Mouse (Mus musculus): ENCODE results near the gene Dolpp1. TPM values are rescaled to one million over a fixed set of nuclear protein-coding genes. Genes with fewer than 3 reads are reported as not detected.

The Dolpp1 gene
- polyA plus RNA-seq, 1 experiment from 2014 or later: 26.1 TPM

DNA sequence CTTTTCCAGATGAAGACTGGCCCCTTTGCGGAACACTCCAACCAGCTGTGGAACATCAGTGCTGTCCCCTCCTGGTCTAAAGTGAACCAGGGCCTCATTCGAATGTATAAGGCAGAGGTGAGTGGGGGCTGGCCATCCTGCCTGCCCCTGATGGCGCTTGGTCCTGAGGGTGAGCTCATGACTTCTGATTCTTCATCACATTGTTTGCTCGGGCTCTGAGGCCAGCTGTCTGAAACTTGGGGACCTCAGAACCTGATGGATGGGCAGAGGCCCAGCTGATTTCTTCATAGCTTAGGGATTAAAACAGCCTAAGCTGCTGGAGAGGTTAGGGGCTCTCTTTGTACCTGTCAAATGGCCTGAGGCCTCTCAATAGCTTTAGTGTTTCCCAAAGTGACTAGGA lies 51.2 kb downstream of the Dolpp1 start:
- Histone ChIP-seq H3K4me3 (ENCODE audit: low read depth, low read length) (no peak overlapping the region), H3K4me1 (ENCODE audit: insufficient read depth, low read depth, low read length) (peaks cover 42% of the 10 kb centered on the region), H3K9ac (replicated peaks; ENCODE audit: low read depth) (no peak overlapping the region), H3K27me3 (replicated peaks; ENCODE audit: insufficient read depth, low read length) (no peaks in the 10 kb centered on the region), H3K9me3 (ENCODE audit: low read length) (no peaks in the 10 kb centered on the region), H3K4me2 (replicated peaks; ENCODE audit: low read depth, low read length) (peak overlapping the region; percentile 63; the same call in 1 of the 2 replicates), H3K27ac (ENCODE audit: low read length) (peak overlapping the region; percentile 98), H3K36me3 (ENCODE audit: insufficient read depth, low read length) (peaks cover 24% of the 10 kb centered on the region)
- WGBS: 36% methylated on average over 4 of the region's 4 CpGs
- TF ChIP-seq CTCF (IDR thresholded peaks at IDR 0.05) (no peak), EP300 (IDR thresholded peaks at IDR 0.05) (no peak)
- no peak for ATAC-seq
- DNase-seq (ENCODE audit: low spot score): no peak

DNA sequence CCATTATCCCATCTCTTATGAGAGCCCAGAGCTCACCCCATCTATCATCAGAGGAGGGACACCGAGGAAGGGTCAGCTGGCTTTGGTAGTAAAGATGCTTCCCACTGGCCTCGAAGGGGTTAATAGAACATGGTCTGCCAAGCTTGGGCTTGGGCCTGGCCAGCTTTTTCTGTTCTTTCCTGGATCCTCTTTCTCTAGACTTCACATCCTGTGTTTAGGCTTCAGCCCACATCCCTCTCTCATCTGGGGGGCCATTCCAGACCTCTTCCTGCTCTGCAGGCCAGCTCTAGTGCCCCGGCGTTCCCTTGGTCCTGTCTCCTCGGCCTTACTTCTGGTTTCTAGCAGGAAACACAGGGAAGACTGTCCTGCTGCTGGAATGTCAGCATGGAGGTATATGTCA lies 52.0 kb downstream of the Dolpp1 start:
- no peak overlapping the region for H3K9ac ChIP-seq (replicated peaks; ENCODE audit: low read depth)
- peaks cover 42% of the 10 kb centered on the region for H3K4me1 ChIP-seq (ENCODE audit: insufficient read depth, low read depth, low read length)
- H3K27ac ChIP-seq (ENCODE audit: low read length): peak overlapping the region; percentile 98
- no peak overlapping the region for H3K4me3 ChIP-seq (ENCODE audit: low read depth, low read length)
- ATAC-seq (no peak), DNase-seq (ENCODE audit: low spot score) (peak; percentile 48)
- no peak for TF ChIP-seq EP300 (IDR thresholded peaks at IDR 0.05)
- no peak for TF ChIP-seq CTCF (IDR thresholded peaks at IDR 0.05)
- H3K36me3 ChIP-seq (ENCODE audit: insufficient read depth, low read length): peaks cover 20% of the 10 kb centered on the region
- H3K4me2 ChIP-seq (replicated peaks; ENCODE audit: low read depth, low read length): no peak overlapping the region
- WGBS: 43% methylated on average over 5 of the region's 5 CpGs
- H3K9me3 ChIP-seq (ENCODE audit: low read length): no peaks in the 10 kb centered on the region
- no peaks in the 10 kb centered on the region for H3K27me3 ChIP-seq (replicated peaks; ENCODE audit: insufficient read depth, low read length)

DNA sequence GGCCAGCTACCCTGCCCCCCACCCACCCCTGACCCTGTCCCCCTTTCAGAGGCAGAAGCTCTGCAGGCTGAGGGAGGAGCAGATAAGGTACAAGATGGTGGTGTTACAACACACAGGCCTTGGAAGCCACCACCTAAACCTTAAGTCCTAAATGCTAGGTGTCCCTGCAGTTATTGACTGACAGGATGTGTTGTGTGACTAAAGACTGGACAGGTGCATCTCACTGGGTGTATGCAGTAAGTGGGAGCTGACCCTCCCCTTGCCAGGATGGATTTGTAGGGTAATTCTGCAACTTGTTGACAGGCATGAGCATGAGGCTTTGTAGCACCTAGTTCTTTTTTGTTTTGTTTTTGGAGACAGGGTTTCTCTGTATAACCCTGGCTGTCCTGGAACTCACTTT lies 52.4 kb downstream of the Dolpp1 start:
- Histone ChIP-seq H3K9me3 (ENCODE audit: low read length) (no peaks in the 10 kb centered on the region), H3K27ac (ENCODE audit: low read length) (peak overlapping the region; percentile 98), H3K27me3 (replicated peaks; ENCODE audit: insufficient read depth, low read length) (no peaks in the 10 kb centered on the region), H3K4me2 (replicated peaks; ENCODE audit: low read depth, low read length) (no peak overlapping the region), H3K4me1 (ENCODE audit: insufficient read depth, low read depth, low read length) (peaks cover 42% of the 10 kb centered on the region), H3K9ac (replicated peaks; ENCODE audit: low read depth) (no peak overlapping the region), H3K4me3 (ENCODE audit: low read depth, low read length) (no peak overlapping the region), H3K36me3 (ENCODE audit: insufficient read depth, low read length) (peaks cover 20% of the 10 kb centered on the region; the same call in 1 of the 2 replicates)
- no peak for TF ChIP-seq CTCF (IDR thresholded peaks at IDR 0.05)
- no peak for TF ChIP-seq EP300 (IDR thresholded peaks at IDR 0.05)
- DNase-seq (ENCODE audit: low spot score): no peak
- ATAC-seq: no peak

DNA sequence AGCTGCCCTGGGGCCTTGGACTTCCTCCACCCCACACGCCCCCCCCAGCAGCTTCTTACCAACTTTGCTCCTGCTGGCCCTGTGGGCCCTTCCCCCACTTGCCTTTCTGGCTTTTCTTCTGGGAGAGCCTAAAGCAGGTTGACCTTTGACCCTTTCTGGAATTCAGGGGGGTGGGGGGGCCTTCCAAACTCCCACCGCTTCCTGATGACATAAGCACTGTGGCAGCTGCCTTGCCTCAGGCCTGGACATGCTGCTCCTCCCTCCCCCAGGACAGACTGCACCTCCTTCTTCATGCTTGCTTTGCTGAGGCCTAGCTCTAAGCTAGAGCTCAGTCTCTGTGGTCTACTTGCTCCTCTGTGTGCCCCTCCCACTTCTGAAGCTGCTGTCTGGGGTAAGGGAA lies 53.3 kb downstream of the Dolpp1 start:
- DNase-seq (ENCODE audit: low spot score) (peak; percentile 73), ATAC-seq (no peak; the same call in 1 of the 2 replicates)
- peaks cover 22% of the 10 kb centered on the region; the same call in 1 of the 2 replicates for H3K36me3 ChIP-seq (ENCODE audit: insufficient read depth, low read length)

DNA sequence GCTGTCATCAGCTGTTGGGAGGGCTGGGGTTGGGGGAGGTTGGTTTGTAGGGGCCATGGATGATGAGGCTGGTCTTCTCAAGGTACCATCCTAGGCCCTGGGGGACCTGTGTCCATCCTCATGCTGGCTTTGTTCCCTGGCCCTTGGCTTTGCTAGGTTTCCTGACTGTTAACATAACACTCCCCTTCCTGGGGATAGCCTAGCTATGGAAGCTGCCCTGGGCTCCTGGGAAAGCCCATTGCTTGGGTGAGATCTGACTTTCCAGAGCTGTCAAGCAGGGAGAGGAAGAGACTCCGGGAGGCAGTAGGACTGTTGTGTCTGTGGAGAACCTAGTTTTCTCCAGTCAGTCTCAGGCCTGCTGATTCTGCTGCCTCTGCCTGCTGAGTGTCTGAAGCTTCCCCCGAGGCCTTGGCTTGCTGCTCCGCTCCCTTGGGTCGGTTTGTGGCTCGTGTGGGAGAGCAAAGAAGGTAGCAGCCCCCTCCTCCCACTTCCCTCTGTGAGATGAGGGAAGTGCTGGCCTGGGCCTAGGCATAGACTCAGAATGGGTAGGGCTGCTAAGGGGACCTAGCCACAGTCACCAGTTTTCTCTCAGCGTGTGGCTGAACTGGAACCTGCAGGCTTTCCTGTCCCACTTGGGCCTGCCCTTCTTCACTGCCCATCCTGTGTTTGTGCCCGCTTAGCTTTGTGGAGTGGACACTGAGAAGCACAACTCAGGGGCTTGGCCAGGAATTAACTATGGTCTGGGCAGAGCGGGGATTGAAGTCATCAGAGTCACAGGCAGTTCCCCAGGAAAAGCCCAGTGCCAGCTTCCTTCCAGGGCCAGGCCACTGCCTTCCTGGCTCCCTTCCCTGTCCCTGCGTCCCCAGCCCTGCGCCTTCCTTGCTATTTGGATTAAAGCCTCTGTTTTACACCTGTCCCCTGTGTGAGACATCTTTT lies 55.1 kb downstream of the Dolpp1 start:
- WGBS: 59% methylated on average over 10 of the region's 10 CpGs
- Histone ChIP-seq H3K4me3 (ENCODE audit: low read depth, low read length) (no peak overlapping the region), H3K27ac (ENCODE audit: low read length) (peak overlapping the region; percentile 86), H3K9me3 (ENCODE audit: low read length) (no peaks in the 10 kb centered on the region), H3K9ac (replicated peaks; ENCODE audit: low read depth) (no peak overlapping the region), H3K4me2 (replicated peaks; ENCODE audit: low read depth, low read length) (no peak overlapping the region), H3K4me1 (ENCODE audit: insufficient read depth, low read depth, low read length) (peaks cover 35% of the 10 kb centered on the region), H3K36me3 (ENCODE audit: insufficient read depth, low read length) (peaks cover 22% of the 10 kb centered on the region; the same call in 1 of the 2 replicates), H3K27me3 (replicated peaks; ENCODE audit: insufficient read depth, low read length) (no peaks in the 10 kb centered on the region)
- DNase-seq (ENCODE audit: low spot score) (peak; percentile 63), ATAC-seq (peak; percentile 72)
- TF ChIP-seq CTCF (IDR thresholded peaks at IDR 0.05) (no peak), EP300 (IDR thresholded peaks at IDR 0.05) (no peak)

More for the DNA sequence above, 53.3 kb downstream of the Dolpp1 start:
- Histone ChIP-seq H3K4me3 (ENCODE audit: low read depth, low read length) (no peak overlapping the region), H3K27me3 (replicated peaks; ENCODE audit: insufficient read depth, low read length) (no peaks in the 10 kb centered on the region), H3K4me1 (ENCODE audit: insufficient read depth, low read depth, low read length) (peaks cover 42% of the 10 kb centered on the region), H3K4me2 (replicated peaks; ENCODE audit: low read depth, low read length) (no peak overlapping the region), H3K9me3 (ENCODE audit: low read length) (no peaks in the 10 kb centered on the region), H3K9ac (replicated peaks; ENCODE audit: low read depth) (no peak overlapping the region), H3K27ac (ENCODE audit: low read length) (peak overlapping the region; percentile 86)
- no peak for TF ChIP-seq CTCF (IDR thresholded peaks at IDR 0.05)
- peak; percentile 37; the same call in 1 of the 2 replicates for TF ChIP-seq EP300 (IDR thresholded peaks at IDR 0.05)
- 36% methylated on average over 2 of the region's 2 CpGs for WGBS

DNA sequence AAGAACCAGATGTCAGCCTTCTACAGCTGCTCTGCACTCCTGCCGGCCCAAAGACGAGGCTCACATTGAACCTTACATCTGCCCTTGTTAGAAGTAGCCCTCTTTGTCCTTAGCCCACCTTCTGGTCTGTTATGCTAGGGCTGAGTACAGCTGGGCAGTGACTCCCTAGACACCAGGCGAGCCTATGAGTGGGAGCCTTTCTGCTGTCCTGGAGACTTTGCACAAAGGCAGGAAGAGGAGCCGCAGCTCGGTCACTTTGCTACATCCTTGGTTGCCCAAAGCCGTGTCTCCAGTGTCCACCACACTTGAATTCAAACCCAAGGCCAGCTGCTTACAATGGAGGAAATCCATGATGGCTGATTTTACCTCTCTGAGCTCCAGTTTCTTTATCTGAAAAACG lies 56.3 kb downstream of the Dolpp1 start:
- DNase-seq (ENCODE audit: low spot score): no peak
- Histone ChIP-seq H3K27me3 (replicated peaks; ENCODE audit: insufficient read depth, low read length) (no peaks in the 10 kb centered on the region), H3K9ac (replicated peaks; ENCODE audit: low read depth) (no peak overlapping the region), H3K36me3 (ENCODE audit: insufficient read depth, low read length) (peaks cover 22% of the 10 kb centered on the region; the same call in 1 of the 2 replicates), H3K9me3 (ENCODE audit: low read length) (no peaks in the 10 kb centered on the region), H3K4me3 (ENCODE audit: low read depth, low read length) (no peak overlapping the region), H3K4me2 (replicated peaks; ENCODE audit: low read depth, low read length) (no peak overlapping the region), H3K4me1 (ENCODE audit: insufficient read depth, low read depth, low read length) (peaks cover 23% of the 10 kb centered on the region), H3K27ac (ENCODE audit: low read length) (peak overlapping the region; percentile 86)
- TF ChIP-seq EP300 (IDR thresholded peaks at IDR 0.05): no peak
- no peak for TF ChIP-seq CTCF (IDR thresholded peaks at IDR 0.05)
- no peak for ATAC-seq
- WGBS: 85% methylated on average over 7 of the region's 7 CpGs

Small RNA genes lying within 50 kb of the gene (microRNA-seq; reads per million reads assigned to microRNA genes)
- gene Gm47292: not detected

Other genes with a start within 250 kb of the Dolpp1 start
- gene Endog, start 220.8 kb upstream of the Dolpp1 start, polyA plus RNA-seq (2015; fragmentation: Nextera tagmentation; extraction: Ambion mirVana): 19.6 and 24.4 TPM in 2 replicates
- 21.7 and 23.4 TPM in 2 replicates for gene Spout1, start 213.8 kb upstream of the Dolpp1 start, polyA plus RNA-seq (2015; fragmentation: Nextera tagmentation; extraction: Ambion mirVana)
- gene Kyat1, start 186.4 kb upstream of the Dolpp1 start, polyA plus RNA-seq (2015; fragmentation: Nextera tagmentation; extraction: Ambion mirVana): 12.7 and 17.1 TPM in 2 replicates
- gene Lrrc8a, start 154.5 kb upstream of the Dolpp1 start, polyA plus RNA-seq (2015; fragmentation: Nextera tagmentation; extraction: Ambion mirVana): 58.2 and 68.8 TPM in 2 replicates
- gene Gm28035, start 151.7 kb upstream of the Dolpp1 start, polyA plus RNA-seq (2015; fragmentation: Nextera tagmentation; extraction: Ambion mirVana): 0.12 and 0.21 TPM in 2 replicates
- gene Phyhd1, start 126.1 kb upstream of the Dolpp1 start, polyA plus RNA-seq (2015; fragmentation: Nextera tagmentation; extraction: Ambion mirVana): 9.5 and 13.4 TPM in 2 replicates
- gene Gm28038, start 111.2 kb upstream of the Dolpp1 start, polyA plus RNA-seq (2015; fragmentation: Nextera tagmentation; extraction: Ambion mirVana): not detected in 2 replicates
- 24.1 TPM in 2 replicates for gene Dolk, start 105.9 kb upstream of the Dolpp1 start, polyA plus RNA-seq (2015; fragmentation: Nextera tagmentation; extraction: Ambion mirVana)
- gene Nup188, start 105.9 kb upstream of the Dolpp1 start, polyA plus RNA-seq (2015; fragmentation: Nextera tagmentation; extraction: Ambion mirVana): 8.9 and 9.9 TPM in 2 replicates
- 58.9 and 64.9 TPM in 2 replicates for gene Sh3glb2, start 32.9 kb upstream of the Dolpp1 start, polyA plus RNA-seq (2015; fragmentation: Nextera tagmentation; extraction: Ambion mirVana)
- gene Miga2, start 28.0 kb upstream of the Dolpp1 start, polyA plus RNA-seq (2015; fragmentation: Nextera tagmentation; extraction: Ambion mirVana): 13.8 and 14.9 TPM in 2 replicates
- gene Crat, start 23.6 kb downstream of the Dolpp1 start, polyA plus RNA-seq (2015; fragmentation: Nextera tagmentation; extraction: Ambion mirVana): 36.5 and 37.4 TPM in 2 replicates
- gene Ptpa, start 23.8 kb downstream of the Dolpp1 start, polyA plus RNA-seq (2015; fragmentation: Nextera tagmentation; extraction: Ambion mirVana): 88.0 and 93.3 TPM in 2 replicates
- gene Ier5l, start 82.0 kb downstream of the Dolpp1 start, polyA plus RNA-seq (2015; fragmentation: Nextera tagmentation; extraction: Ambion mirVana): 3.6 and 4.0 TPM in 2 replicates
- gene Cstad, start 202.8 kb downstream of the Dolpp1 start, polyA plus RNA-seq (2015; fragmentation: Nextera tagmentation; extraction: Ambion mirVana): 1.9 and 2.3 TPM in 2 replicates

All from lung, postnatal 0 days (tissue).